Mouse (Mus musculus) neural tube, embryonic 10.5 days (tissue): ENCODE data around the gene Ptpn3.

Experiments
- DNase-seq: peaks from one replicate; pipeline ENCODE4 v3.0.0-alpha.2; 2017; ENCODE audit warnings: low spot score; ENCODE audit errors: extremely low spot score

Ptpn3 gene

GRCm38 (mm10) chr4:57171817-57172216, 129.8 kb downstream of the Ptpn3 start:
- no peak for DNase-seq

- DNase-seq, result no peak
Measured at GRCm38 (mm10) chr4:57168680-57169079, 133.0 kb downstream of the Ptpn3 start.

GRCm38 (mm10) chr4:57168277-57168676, 133.4 kb downstream of the Ptpn3 start:
- DNase-seq, result no peak

- DNase-seq, result no peak
Measured at GRCm38 (mm10) chr4:57166922-57167870, 134.4 kb downstream of the Ptpn3 start.

- DNase-seq, result no peak
Measured at GRCm38 (mm10) chr4:57165654-57166053, 136.0 kb downstream of the Ptpn3 start.

GRCm38 (mm10) chr4:57164578-57165210, 136.9 kb downstream of the Ptpn3 start:
- no peak for DNase-seq

GRCm38 (mm10) chr4:57162789-57163722, 138.6 kb downstream of the Ptpn3 start:
- no peak for DNase-seq

- DNase-seq, result no peak
Measured at GRCm38 (mm10) chr4:57160571-57160970, 141.1 kb downstream of the Ptpn3 start.

- DNase-seq, result no peak
Measured at GRCm38 (mm10) chr4:57156549-57157169, 145.0 kb downstream of the Ptpn3 start.

- peak; percentile 34 for DNase-seq
Measured at GRCm38 (mm10) chr4:57153838-57154237, 147.8 kb downstream of the Ptpn3 start.

- DNase-seq, result peak; percentile 35
Measured at GRCm38 (mm10) chr4:57153068-57153835, 148.4 kb downstream of the Ptpn3 start.

- no peak for DNase-seq
Measured at GRCm38 (mm10) chr4:57148182-57148581, 153.5 kb downstream of the Ptpn3 start.

GRCm38 (mm10) chr4:57143026-57143937, 158.4 kb downstream of the Ptpn3 start, which contains the start of gene Epb41l4b:
Gene Epb41l4b (minus strand): TSS chr4:57143437.
- peak; percentile 81 for DNase-seq

GRCm38 (mm10) chr4:57142374-57143025, 159.1 kb downstream of the Ptpn3 start:
- peak; percentile 61 for DNase-seq

GRCm38 (mm10) chr4:57141908-57142361, 159.7 kb downstream of the Ptpn3 start:
- DNase-seq, result peak; percentile 65

GRCm38 (mm10) chr4:57140992-57141717, 160.5 kb downstream of the Ptpn3 start:
- peak; percentile 27 for DNase-seq
